Mouse (Mus musculus) heart, embryonic 15.5 days (tissue): ENCODE results near the gene Klhl31. TPM values are rescaled to one million over a fixed set of nuclear protein-coding genes. Genes with fewer than 3 reads are reported as not detected.

Experiments
- ATAC-seq: fragments of 200-750 bp; cut with Nextera tagmentation; replicated peaks from 2 replicates; pipeline ENCODE4 v1.8.0; 2017; ENCODE audit warnings: low read depth, moderate TSS enrichment; ENCODE audit not compliant: insufficient number of reproducible peaks, insufficient read depth, low FRiP score
- H3K27ac ChIP-seq: fragments of 300-500 bp; sonication (generic); 2 replicates; pipeline ENCODE4 v1.5.1; 2015; ENCODE audit warnings: mild to moderate bottlenecking, inconsistent platforms
- H3K27me3 ChIP-seq: fragments of 300-500 bp; sonication (generic); 2 replicates; pipeline ENCODE4 v1.6.1; 2015; ENCODE audit warnings: inconsistent platforms
- H3K36me3 ChIP-seq: fragments of 300-500 bp; sonication (generic); 2 replicates; pipeline ENCODE4 v1.6.1; 2015; ENCODE audit warnings: mild to moderate bottlenecking, inconsistent platforms
- H3K4me1 ChIP-seq: fragments of 300-500 bp; sonication (generic); replicated peaks from 2 replicates; pipeline ENCODE4 v1.6.1; 2015; ENCODE audit warnings: inconsistent platforms
- H3K4me2 ChIP-seq: fragments of 300-500 bp; sonication (generic); 2 replicates; pipeline ENCODE4 v1.6.1; 2015; ENCODE audit warnings: inconsistent platforms, mild to moderate bottlenecking, moderate library complexity
- H3K4me3 ChIP-seq: fragments of 300-500 bp; sonication (generic); 2 replicates; pipeline ENCODE4 v1.5.1; 2015; ENCODE audit warnings: mild to moderate bottlenecking, inconsistent platforms
- H3K9ac ChIP-seq: fragments of 300-500 bp; sonication (generic); 2 replicates; pipeline ENCODE4 v1.6.1; 2015; ENCODE audit warnings: mild to moderate bottlenecking, inconsistent platforms
- H3K9me3 ChIP-seq: fragments of 300-500 bp; sonication (generic); replicated peaks from 2 replicates; pipeline ENCODE4 v1.6.1; 2016; ENCODE audit warnings: inconsistent platforms
- WGBS: fragments of 180-500 bp; shearing (Covaris S2); methylation state at CpG from one replicate; pipeline ENCODE4 v1.1.7; 2015; ENCODE audit warnings: mixed read lengths; 5-methylcytosine and 5-hydroxymethylcytosine counted together
- polyA plus RNA-seq: library from polyadenylated mRNA; unstranded; fragments of >200 nt; fragmentation: Nextera tagmentation; extraction: Ambion mirVana; gene quantifications from 2 replicates; pipeline ENCODE4 v1.2.1, GENCODE M21; 2015

Gene Klhl31
- 48.5 and 52.1 TPM in 2 replicates for polyA plus RNA-seq

GRCm38 (mm10) chr9:77636450-77636951 lies at the start of gene Klhl31:
Gene Klhl31, plus strand, starts transcription at chr9:77636500.
- H3K36me3 ChIP-seq: no peaks in the 10 kb centered on the region
- WGBS: 11% methylated on average over 10 of the region's 10 CpGs
- H3K27me3 ChIP-seq: no peaks in the 10 kb centered on the region
- peak within 1 kb of the TSS; percentile 63 for H3K4me2 ChIP-seq
- H3K27ac ChIP-seq: peak within 1 kb of the TSS; percentile 96
- H3K9ac ChIP-seq: peak within 1 kb of the TSS; percentile 53
- 0 out of 2 replicates have a peak, but pooled peaks cover 6% of the 10 kb centered on the region for H3K4me1 ChIP-seq
- ATAC-seq: peak; percentile 85
- no peaks in the 10 kb centered on the region for H3K9me3 ChIP-seq
- H3K4me3 ChIP-seq: peak within 1 kb of the TSS; percentile 48

DNA sequence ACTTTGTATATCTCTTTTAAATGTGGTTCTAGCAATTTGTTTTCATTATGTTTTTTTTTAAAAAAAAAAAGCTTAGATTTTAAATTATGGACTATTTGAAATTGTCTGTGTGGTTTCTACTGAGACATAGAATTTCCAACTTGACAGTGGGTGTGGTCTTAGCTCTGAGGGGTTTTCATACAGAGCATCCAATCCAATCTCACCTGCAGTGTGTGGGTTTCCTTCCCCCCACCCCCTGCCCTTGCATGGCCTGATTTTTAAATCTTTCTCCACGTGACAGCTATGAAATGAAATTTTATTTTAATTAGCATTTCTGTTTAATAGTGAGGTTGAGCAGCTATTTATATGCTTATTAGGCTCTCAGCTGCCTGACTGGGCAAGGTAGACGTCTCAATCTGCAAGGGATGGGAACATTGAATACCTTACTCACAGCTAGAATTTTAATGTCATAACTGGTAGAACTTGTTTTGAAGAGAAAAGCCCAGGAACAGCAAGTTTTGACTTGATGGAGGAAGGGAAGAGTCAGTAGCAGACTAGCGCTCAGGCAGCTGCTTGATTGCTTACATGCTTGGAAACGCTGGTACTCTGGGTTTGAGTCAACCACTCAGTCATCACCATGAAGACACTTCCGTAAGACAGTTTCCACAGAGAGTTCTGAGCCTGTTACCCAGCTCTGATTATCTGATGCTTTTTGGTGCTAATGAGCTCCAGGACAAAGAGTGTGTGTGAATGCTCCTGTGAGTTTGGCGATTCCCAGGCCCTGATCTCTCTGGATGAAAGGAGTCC lies 49.3 kb upstream of the Klhl31 start:
- ATAC-seq: no peak
- Histone ChIP-seq H3K4me3 (no peak overlapping the region), H3K27me3 (no peaks in the 10 kb centered on the region), H3K9me3 (no peaks in the 10 kb centered on the region), H3K27ac (no peak overlapping the region), H3K36me3 (no peaks in the 10 kb centered on the region), H3K9ac (no peak overlapping the region), H3K4me2 (no peak overlapping the region), H3K4me1 (no peaks in the 10 kb centered on the region)
- 61% methylated on average over 6 of the region's 6 CpGs for WGBS

GRCm38 (mm10) chr9:77587616-77588015 lies 48.7 kb upstream of the Klhl31 start:
- H3K27ac ChIP-seq: no peak overlapping the region
- H3K4me3 ChIP-seq: no peak overlapping the region
- H3K4me2 ChIP-seq: no peak overlapping the region
- no peaks in the 10 kb centered on the region for H3K9me3 ChIP-seq
- ATAC-seq: no peak
- no peaks in the 10 kb centered on the region for H3K27me3 ChIP-seq
- H3K4me1 ChIP-seq: no peaks in the 10 kb centered on the region
- no peak overlapping the region for H3K9ac ChIP-seq
- 84% methylated on average over 7 of the region's 7 CpGs for WGBS
- no peaks in the 10 kb centered on the region for H3K36me3 ChIP-seq

- Histone ChIP-seq H3K27ac (no peak overlapping the region), H3K9me3 (no peaks in the 10 kb centered on the region), H3K9ac (no peak overlapping the region), H3K4me3 (no peak overlapping the region), H3K36me3 (no peaks in the 10 kb centered on the region), H3K4me1 (no peaks in the 10 kb centered on the region), H3K27me3 (no peaks in the 10 kb centered on the region), H3K4me2 (no peak overlapping the region)
- ATAC-seq: no peak
- WGBS: 47% methylated on average over 2 of the region's 2 CpGs
These were observed 46.8 kb upstream of the Klhl31 start for GRCm38 (mm10) chr9:77589496-77589895.

DNA sequence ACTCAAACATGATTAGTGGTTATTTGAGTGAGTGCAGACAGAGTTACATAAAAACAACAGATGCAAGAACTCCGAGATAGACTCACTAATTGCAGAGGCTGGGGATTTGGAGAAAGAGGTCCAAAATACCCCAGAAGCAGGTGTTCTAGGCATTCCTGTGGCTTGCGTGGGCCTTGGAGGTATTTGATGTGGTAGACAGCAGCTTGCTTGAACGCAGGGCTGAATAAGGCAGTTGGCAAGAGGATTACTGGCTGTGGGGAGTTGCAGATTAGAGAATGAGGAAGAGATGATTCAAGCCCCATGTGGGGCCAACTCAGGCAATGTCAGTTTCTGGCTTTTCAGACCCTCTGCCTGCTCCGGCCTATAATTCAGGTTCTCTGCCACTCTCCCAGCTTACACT lies 43.9 kb upstream of the Klhl31 start:
- Histone ChIP-seq H3K9me3 (no peaks in the 10 kb centered on the region), H3K36me3 (no peaks in the 10 kb centered on the region), H3K4me3 (no peak overlapping the region), H3K27me3 (no peaks in the 10 kb centered on the region), H3K9ac (no peak overlapping the region), H3K4me1 (peaks cover 5% of the 10 kb centered on the region; the same call in 1 of the 2 replicates), H3K4me2 (no peak overlapping the region), H3K27ac (no peak overlapping the region)
- no peak for ATAC-seq
- WGBS: 63% methylated on average over 4 of the region's 4 CpGs

GRCm38 (mm10) chr9:77595006-77595626 lies 41.2 kb upstream of the Klhl31 start:
- H3K4me2 ChIP-seq: no peak overlapping the region
- ATAC-seq: no peak
- WGBS: 55% methylated on average over 12 of the region's 12 CpGs

GRCm38 (mm10) chr9:77596355-77596754 lies 39.9 kb upstream of the Klhl31 start:
- Histone ChIP-seq H3K4me2 (no peak overlapping the region), H3K4me3 (no peak overlapping the region), H3K4me1 (peaks cover 5% of the 10 kb centered on the region; the same call in 1 of the 2 replicates), H3K9ac (no peak overlapping the region), H3K9me3 (no peaks in the 10 kb centered on the region), H3K27ac (no peak overlapping the region), H3K27me3 (no peaks in the 10 kb centered on the region), H3K36me3 (no peaks in the 10 kb centered on the region)
- ATAC-seq: no peak
- 23% methylated on average over 7 of the region's 7 CpGs for WGBS

More at GRCm38 (mm10) chr9:77595006-77595626, 41.2 kb upstream of the Klhl31 start:
- H3K9me3 ChIP-seq: no peaks in the 10 kb centered on the region
- no peaks in the 10 kb centered on the region for H3K27me3 ChIP-seq
- H3K4me3 ChIP-seq: no peak overlapping the region
- H3K9ac ChIP-seq: no peak overlapping the region
- peaks cover 5% of the 10 kb centered on the region; the same call in 1 of the 2 replicates for H3K4me1 ChIP-seq
- H3K27ac ChIP-seq: peak overlapping the region; percentile 11; the same call in 1 of the 2 replicates
- H3K36me3 ChIP-seq: no peaks in the 10 kb centered on the region

GRCm38 (mm10) chr9:77598560-77598959 lies 37.7 kb upstream of the Klhl31 start:
- H3K4me3 ChIP-seq: no peak overlapping the region
- WGBS: 45% methylated on average over 3 of the region's 3 CpGs
- H3K27me3 ChIP-seq: no peaks in the 10 kb centered on the region
- H3K27ac ChIP-seq: no peak overlapping the region
- H3K9ac ChIP-seq: no peak overlapping the region
- ATAC-seq: no peak
- H3K36me3 ChIP-seq: no peaks in the 10 kb centered on the region
- H3K4me2 ChIP-seq: no peak overlapping the region
- H3K4me1 ChIP-seq: peaks cover 5% of the 10 kb centered on the region; the same call in 1 of the 2 replicates
- no peaks in the 10 kb centered on the region for H3K9me3 ChIP-seq

GRCm38 (mm10) chr9:77602302-77603266 lies 33.7 kb upstream of the Klhl31 start:
- H3K27me3 ChIP-seq: no peaks in the 10 kb centered on the region
- no peak overlapping the region for H3K4me3 ChIP-seq
- H3K4me1 ChIP-seq: no peaks in the 10 kb centered on the region
- no peak overlapping the region for H3K27ac ChIP-seq
- no peaks in the 10 kb centered on the region for H3K9me3 ChIP-seq
- no peaks in the 10 kb centered on the region for H3K36me3 ChIP-seq
- no peak overlapping the region for H3K9ac ChIP-seq
- 80% methylated on average over 10 of the region's 10 CpGs for WGBS
- H3K4me2 ChIP-seq: no peak overlapping the region
- ATAC-seq: no peak

- Histone ChIP-seq H3K9me3 (no peaks in the 10 kb centered on the region), H3K9ac (no peak overlapping the region), H3K4me3 (no peak overlapping the region), H3K36me3 (no peaks in the 10 kb centered on the region), H3K4me1 (no peaks in the 10 kb centered on the region), H3K27ac (no peak overlapping the region), H3K4me2 (no peak overlapping the region), H3K27me3 (no peaks in the 10 kb centered on the region)
- WGBS: 65% methylated on average over 1 of the region's 1 CpGs
- ATAC-seq: no peak
These were observed 32.3 kb upstream of the Klhl31 start for GRCm38 (mm10) chr9:77603965-77604509.
